Mouse (Mus musculus): ENCODE measurements around the gene Tgfbrap1. TPM values are rescaled to one million over a fixed set of nuclear protein-coding genes. Genes with fewer than 3 reads are reported as not detected.
A peak's percentile ranks its signal among the peaks of the same experiment; 100 is the strongest.
"Not testable (repeated sequence)": the region's sequence is repeated elsewhere in the genome, so short reads cannot be mapped to it uniquely, and the experiment has no call there.

Gene Tgfbrap1
- polyA plus RNA-seq, 1 experiment from 2014 or later, result 17.3 TPM

DNA sequence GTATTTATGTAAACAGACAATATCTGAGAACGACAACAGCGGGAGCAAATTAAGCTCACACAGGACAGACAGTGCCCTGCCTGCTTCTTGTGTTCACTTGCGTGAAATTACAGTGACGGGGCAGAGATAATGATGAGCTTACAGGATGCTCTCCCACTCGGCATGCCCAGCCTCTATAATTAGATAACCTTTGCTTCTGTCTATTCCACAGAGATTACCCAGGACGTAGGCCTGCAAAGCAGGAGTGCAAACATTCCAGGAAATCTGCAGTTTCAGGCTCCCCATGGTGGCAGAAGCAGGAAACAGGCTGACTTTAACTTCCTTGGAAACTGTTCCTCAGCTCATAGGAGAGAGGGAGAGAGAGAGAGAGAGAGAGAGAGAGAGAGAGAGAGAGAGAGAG lies 56.2 kb downstream of the Tgfbrap1 start:
- Histone ChIP-seq H3K36me3 (ENCODE audit: control insufficient read depth, insufficient read depth, low read length) (no peaks in the 10 kb centered on the region), H3K4me2 (ENCODE audit: low read depth, low read length, severe bottlenecking) (no peak overlapping the region), H3K4me3 (ENCODE audit: low read depth, low read length) (no peak overlapping the region), H3K27ac (ENCODE audit: low read depth, low read length) (no peak overlapping the region), H3K27me3 (ENCODE audit: control insufficient read depth, insufficient read depth, low read length) (no peaks in the 10 kb centered on the region), H3K9me3 (ENCODE audit: control insufficient read depth, low read length) (no peaks in the 10 kb centered on the region), H3K4me1 (replicated peaks; ENCODE audit: control insufficient read depth, insufficient read depth, low read length) (no peaks in the 10 kb centered on the region), H3K9ac (ENCODE audit: low read length) (no peak overlapping the region)
- ATAC-seq (replicated peaks; ENCODE audit: low FRiP score) (no peak), DNase-seq (ENCODE audit: low spot score) (no peak)
- WGBS, result 73% methylated on average over 6 of the region's 6 CpGs

DNA sequence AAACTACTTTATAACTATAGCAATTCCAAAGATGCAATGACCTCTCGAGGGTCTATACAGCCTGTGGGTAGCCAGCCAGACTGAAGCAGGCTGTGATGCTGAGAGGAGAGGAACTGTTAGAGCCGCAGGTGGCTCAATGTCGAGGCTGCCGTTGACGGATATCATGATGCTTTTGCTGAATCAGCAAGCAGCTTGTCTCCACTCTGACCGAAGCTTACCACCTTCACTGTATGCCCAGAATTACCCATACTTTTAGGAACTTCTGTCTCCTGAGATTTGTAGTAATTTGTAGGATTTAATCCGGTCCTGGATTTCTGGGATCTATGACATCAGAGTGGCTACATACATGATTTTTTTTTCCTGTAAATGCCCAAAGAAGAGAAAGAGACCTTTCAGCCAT lies 62.4 kb downstream of the Tgfbrap1 start:
- DNase-seq (ENCODE audit: low spot score) (no peak), ATAC-seq (replicated peaks; ENCODE audit: low FRiP score) (no peak)
- 88% methylated on average over 7 of the region's 7 CpGs for WGBS
- Histone ChIP-seq H3K27me3 (ENCODE audit: control insufficient read depth, insufficient read depth, low read length) (no peaks in the 10 kb centered on the region), H3K27ac (ENCODE audit: low read depth, low read length) (no peak overlapping the region), H3K4me3 (ENCODE audit: low read depth, low read length) (no peak overlapping the region), H3K9ac (ENCODE audit: low read length) (no peak overlapping the region), H3K36me3 (ENCODE audit: control insufficient read depth, insufficient read depth, low read length) (no peaks in the 10 kb centered on the region), H3K4me2 (ENCODE audit: low read depth, low read length, severe bottlenecking) (no peak overlapping the region), H3K9me3 (ENCODE audit: control insufficient read depth, low read length) (no peaks in the 10 kb centered on the region), H3K4me1 (replicated peaks; ENCODE audit: control insufficient read depth, insufficient read depth, low read length) (no peaks in the 10 kb centered on the region)

DNA sequence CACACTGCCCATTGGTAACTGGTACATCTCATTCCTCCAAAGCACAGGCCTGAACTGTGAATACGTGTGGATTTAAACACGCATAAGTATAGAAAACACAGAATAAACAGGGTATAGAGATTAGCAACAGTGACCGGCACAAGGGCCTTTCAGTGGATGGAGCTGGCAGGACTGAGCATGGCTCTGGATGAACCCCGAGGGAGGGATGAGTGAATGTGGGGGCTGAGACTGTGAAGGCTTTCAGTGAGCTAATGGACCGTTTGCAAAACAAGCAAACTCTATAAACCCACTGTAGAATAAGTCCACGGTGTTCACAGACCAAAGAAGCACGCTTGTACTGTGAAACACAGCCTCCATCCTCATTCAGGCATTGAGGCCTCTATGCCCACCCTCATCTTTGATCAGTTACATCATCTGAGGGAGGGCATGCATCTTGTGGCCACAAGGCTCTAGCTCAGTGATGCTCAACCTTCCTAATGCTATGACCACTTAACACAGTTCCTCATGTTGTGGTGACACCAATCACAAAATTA lies 83.2 kb downstream of the Tgfbrap1 start:
- not testable (repeated sequence) for DNase-seq (ENCODE audit: low spot score); ATAC-seq (replicated peaks; ENCODE audit: low FRiP score)

DNA sequence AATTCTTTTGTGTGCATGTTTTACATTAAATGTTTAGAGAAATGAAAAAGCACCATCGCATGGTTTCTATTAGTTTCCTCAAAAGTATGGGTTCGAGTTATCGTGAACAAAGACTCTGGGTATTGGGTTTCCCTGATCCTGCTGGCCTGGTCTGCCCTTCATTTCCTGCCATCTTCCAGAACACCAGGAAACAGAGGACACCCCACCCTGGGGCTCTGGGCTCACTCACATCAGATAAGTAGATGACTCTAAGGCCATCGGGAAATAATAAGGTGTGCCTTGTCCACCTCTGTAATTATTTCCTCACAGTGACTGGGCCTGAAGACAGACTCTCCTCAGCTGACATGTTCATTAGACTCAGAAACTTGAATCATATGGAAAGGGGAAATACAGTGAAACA lies 88.0 kb downstream of the Tgfbrap1 start:
- WGBS, result 87% methylated on average over 4 of the region's 4 CpGs
- DNase-seq (ENCODE audit: low spot score), result no peak
- Histone ChIP-seq H3K4me2 (ENCODE audit: low read depth, low read length, severe bottlenecking) (no peak overlapping the region), H3K27me3 (ENCODE audit: control insufficient read depth, insufficient read depth, low read length) (no peaks in the 10 kb centered on the region), H3K27ac (ENCODE audit: low read depth, low read length) (no peak overlapping the region), H3K4me1 (replicated peaks; ENCODE audit: control insufficient read depth, insufficient read depth, low read length) (peaks cover 4% of the 10 kb centered on the region; the same call in 1 of the 2 replicates), H3K9me3 (ENCODE audit: control insufficient read depth, low read length) (no peaks in the 10 kb centered on the region), H3K36me3 (ENCODE audit: control insufficient read depth, insufficient read depth, low read length) (no peaks in the 10 kb centered on the region), H3K9ac (ENCODE audit: low read length) (no peak overlapping the region), H3K4me3 (ENCODE audit: low read depth, low read length) (no peak overlapping the region)
- no peak for ATAC-seq (replicated peaks; ENCODE audit: low FRiP score)

More for the DNA sequence above, 83.2 kb downstream of the Tgfbrap1 start:
- 88% methylated on average over 7 of the region's 7 CpGs for WGBS
- not testable (repeated sequence) for H3K27ac ChIP-seq (ENCODE audit: low read depth, low read length); H3K9ac ChIP-seq (ENCODE audit: low read length); H3K27me3 ChIP-seq (ENCODE audit: control insufficient read depth, insufficient read depth, low read length); H3K4me1 ChIP-seq (replicated peaks; ENCODE audit: control insufficient read depth, insufficient read depth, low read length); H3K36me3 ChIP-seq (ENCODE audit: control insufficient read depth, insufficient read depth, low read length); H3K4me3 ChIP-seq (ENCODE audit: low read depth, low read length); H3K4me2 ChIP-seq (ENCODE audit: low read depth, low read length, severe bottlenecking); H3K9me3 ChIP-seq (ENCODE audit: control insufficient read depth, low read length)

DNA sequence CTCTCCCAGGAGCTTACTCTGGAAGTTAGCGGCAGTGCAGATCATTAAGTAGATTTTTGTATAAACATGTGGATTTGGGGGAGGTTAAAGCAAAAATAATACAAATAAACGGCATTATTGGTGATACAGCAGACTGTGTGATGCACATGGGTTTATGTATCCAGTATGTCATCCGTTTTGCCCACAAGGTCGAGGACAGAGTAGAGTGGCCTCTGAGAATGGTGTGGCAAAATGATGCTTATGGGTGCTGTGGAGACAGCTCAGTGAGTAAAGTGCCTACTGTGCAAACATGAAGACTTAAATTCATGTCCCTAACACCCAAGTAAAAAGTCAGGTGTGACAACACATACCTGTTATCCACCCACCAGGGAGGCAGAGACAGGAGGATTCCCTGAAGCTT lies 91.9 kb downstream of the Tgfbrap1 start:
- peak; percentile 55; the same call in 1 of the 2 replicates for ATAC-seq (replicated peaks; ENCODE audit: low FRiP score)
- H3K9me3 ChIP-seq (ENCODE audit: control insufficient read depth, low read length), result no peaks in the 10 kb centered on the region
- H3K4me2 ChIP-seq (ENCODE audit: low read depth, low read length, severe bottlenecking), result peak overlapping the region; percentile 42; the same call in 1 of the 2 replicates
- no peak for DNase-seq (ENCODE audit: low spot score)
- no peak overlapping the region for H3K4me3 ChIP-seq (ENCODE audit: low read depth, low read length)
- H3K27ac ChIP-seq (ENCODE audit: low read depth, low read length), result peak overlapping the region; percentile 63; the same call in 1 of the 2 replicates
- H3K27me3 ChIP-seq (ENCODE audit: control insufficient read depth, insufficient read depth, low read length), result no peaks in the 10 kb centered on the region
- 81% methylated on average over 4 of the region's 4 CpGs for WGBS
- no peak overlapping the region for H3K9ac ChIP-seq (ENCODE audit: low read length)
- H3K36me3 ChIP-seq (ENCODE audit: control insufficient read depth, insufficient read depth, low read length), result no peaks in the 10 kb centered on the region
- peaks cover 4% of the 10 kb centered on the region; the same call in 1 of the 2 replicates for H3K4me1 ChIP-seq (replicated peaks; ENCODE audit: control insufficient read depth, insufficient read depth, low read length)

DNA sequence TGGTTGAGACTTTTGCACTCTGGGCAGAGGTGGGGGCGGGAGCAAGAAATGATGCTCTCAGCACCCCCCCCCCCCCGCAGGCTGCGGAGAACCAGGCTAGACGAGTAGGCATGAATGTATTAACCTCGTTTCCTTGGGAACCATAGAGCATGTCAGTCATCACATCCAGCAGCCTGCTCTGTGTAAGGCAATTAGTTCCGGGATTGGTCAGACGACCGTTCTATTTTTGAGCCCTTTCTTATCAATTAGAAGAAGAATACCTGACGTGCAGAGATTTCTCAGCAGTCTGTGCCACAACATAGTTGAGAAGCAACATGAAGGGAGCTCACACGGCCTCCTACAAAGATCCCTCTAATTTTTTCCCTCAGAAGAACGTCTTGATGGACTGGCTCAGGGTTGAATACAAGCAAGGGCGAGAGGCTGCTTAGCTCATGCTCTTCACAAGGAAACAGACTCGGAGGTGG lies 92.4 kb downstream of the Tgfbrap1 start:
- Histone ChIP-seq H3K27me3 (ENCODE audit: control insufficient read depth, insufficient read depth, low read length) (no peaks in the 10 kb centered on the region), H3K4me2 (ENCODE audit: low read depth, low read length, severe bottlenecking) (peak overlapping the region; percentile 42; the same call in 1 of the 2 replicates), H3K27ac (ENCODE audit: low read depth, low read length) (peak overlapping the region; percentile 63; the same call in 1 of the 2 replicates), H3K36me3 (ENCODE audit: control insufficient read depth, insufficient read depth, low read length) (no peaks in the 10 kb centered on the region), H3K9me3 (ENCODE audit: control insufficient read depth, low read length) (no peaks in the 10 kb centered on the region), H3K9ac (ENCODE audit: low read length) (no peak overlapping the region), H3K4me1 (replicated peaks; ENCODE audit: control insufficient read depth, insufficient read depth, low read length) (peaks cover 4% of the 10 kb centered on the region; the same call in 1 of the 2 replicates), H3K4me3 (ENCODE audit: low read depth, low read length) (peak overlapping the region; percentile 13; the same call in 1 of the 2 replicates)
- ATAC-seq (replicated peaks; ENCODE audit: low FRiP score), result peak; percentile 94
- peak; percentile 67 for DNase-seq (ENCODE audit: low spot score)
- WGBS, result 21% methylated on average over 13 of the region's 13 CpGs

Small RNAs within 50 kb of the gene (microRNA-seq; reads per million reads assigned to microRNA genes)
- gene Gm24001 (ENCODE audit: insufficient number of aligned reads), result not detected

Other genes with a start within 250 kb of the Tgfbrap1 start
- gene Mrps9, start 247.4 kb downstream of the Tgfbrap1 start, polyA plus RNA-seq (2014; fragmentation: Nextera tagmentation; extraction: Ambion mirVana), result 58.8 and 60.3 TPM in 2 replicates
- gene Gpr45, start 145.8 kb downstream of the Tgfbrap1 start, polyA plus RNA-seq (2014; fragmentation: Nextera tagmentation; extraction: Ambion mirVana), result 15.0 and 15.2 TPM in 2 replicates
- 38.3 and 41.8 TPM in 2 replicates for gene AI597479, start 73 bp upstream of the Tgfbrap1 start, polyA plus RNA-seq (2014; fragmentation: Nextera tagmentation; extraction: Ambion mirVana)
- 4.0 and 4.6 TPM in 2 replicates for gene Fhl2, start 98.3 kb upstream of the Tgfbrap1 start, polyA plus RNA-seq (2014; fragmentation: Nextera tagmentation; extraction: Ambion mirVana)

Data from forebrain, embryonic 11.5 days (tissue).